Mouse (Mus musculus) cerebellum, adult 2 months (tissue): ENCODE results near the gene Psma3.

Experiments
- CTCF ChIP-seq: fragments of 200-500 bp; IDR thresholded peaks from 2 replicates; pipeline ENCODE4 v1.5.1; 2011; ENCODE audit warnings: low read depth, mild to moderate bottlenecking, control low read depth, low read length, moderate library complexity, borderline replicate concordance; ENCODE audit not compliant: insufficient read depth
- POLR2A ChIP-seq: fragments of 200-500 bp; IDR thresholded peaks from 2 replicates; pipeline ENCODE4 v1.6.1; 2011; ENCODE audit warnings: low read length, control low read depth, borderline replicate concordance; ENCODE audit not compliant: insufficient read depth

GRCm38 (mm10) chr12:70984855-70985550 is 10.6 kb downstream of the Psma3 start:
- TF ChIP-seq CTCF (no peak), POLR2A (no peak)
